Mouse (Mus musculus) ES-Bruce4 (cell line): ENCODE measurements around the gene Ogn.

Experiments used
- CTCF ChIP-seq: IDR thresholded peaks from one replicate; pipeline ENCODE4 v1.8.1; 2011; ENCODE audit warnings: low read depth, low read length
- POLR2A ChIP-seq: IDR thresholded peaks from one replicate; pipeline ENCODE4 v1.8.1; 2011; ENCODE audit warnings: low read length; ENCODE audit not compliant: insufficient read depth

DNA sequence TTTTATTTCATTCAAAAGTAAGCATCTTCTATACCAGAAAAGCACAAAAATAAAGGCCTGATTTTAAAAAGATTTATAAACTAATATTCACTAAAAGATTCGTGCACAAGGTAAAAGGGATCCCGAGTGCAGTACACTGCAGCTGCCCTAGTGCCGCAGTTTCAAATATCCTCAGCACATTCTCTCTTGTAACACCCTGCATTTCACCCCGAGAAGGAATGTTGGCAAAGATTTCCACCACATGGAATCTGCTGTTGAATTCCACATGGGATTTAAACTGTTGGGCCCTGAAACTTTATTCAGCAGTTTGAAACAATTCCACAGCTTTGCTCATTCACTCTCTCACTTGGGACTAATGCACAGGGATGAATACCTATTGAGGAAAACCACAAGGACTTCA, at the start of gene Ogn:
- TF ChIP-seq CTCF = no peak
- TF ChIP-seq POLR2A = no peak
